Mouse (Mus musculus) stomach, postnatal 0 days (tissue): Measurements from ENCODE around the gene Ubqln4. TPM values are rescaled to one million over a fixed set of nuclear protein-coding genes. Genes with fewer than 3 reads are reported as not detected.

ENCODE experiments used
- ATAC-seq: fragments of 200-750 bp; cut with Nextera tagmentation; 2 replicates; pipeline ENCODE4 v1.8.0; 2017; ENCODE audit not compliant: low FRiP score, low TSS enrichment
- DNase-seq: peaks from one replicate; pipeline ENCODE4 v3.0.0-alpha.2; 2016; ENCODE audit warnings: low spot score
- H3K27ac ChIP-seq: fragments of 300-500 bp; sonication (generic); replicated peaks from 2 replicates; pipeline ENCODE4 v1.5.1; 2014; ENCODE audit warnings: mild to moderate bottlenecking, control low read depth
- H3K27me3 ChIP-seq: fragments of 300-500 bp; sonication (generic); 2 replicates; pipeline ENCODE4 v1.6.1; 2014; ENCODE audit warnings: low read length; ENCODE audit not compliant: control insufficient read depth, insufficient read depth
- H3K36me3 ChIP-seq: fragments of 300-500 bp; sonication (generic); 2 replicates; pipeline ENCODE4 v1.6.1; 2014; ENCODE audit warnings: low read length, mixed read lengths; ENCODE audit not compliant: control insufficient read depth, insufficient read depth
- H3K4me1 ChIP-seq: fragments of 300-500 bp; sonication (generic); replicated peaks from 2 replicates; pipeline ENCODE4 v1.6.1; 2014; ENCODE audit warnings: antibody characterized with exemption; ENCODE audit not compliant: control insufficient read depth, insufficient read depth
- H3K4me2 ChIP-seq: fragments of 300-500 bp; sonication (generic); replicated peaks from 2 replicates; pipeline ENCODE4 v1.6.1; 2014; ENCODE audit warnings: low read depth, mild to moderate bottlenecking, control low read depth, moderate library complexity
- H3K4me3 ChIP-seq: fragments of 300-500 bp; sonication (generic); 2 replicates; pipeline ENCODE4 v1.5.1; 2014; ENCODE audit warnings: low read depth, low read length, control low read depth
- H3K9ac ChIP-seq: fragments of 300-500 bp; sonication (generic); 2 replicates; pipeline ENCODE4 v1.6.1; 2014; ENCODE audit warnings: mild to moderate bottlenecking, low read length, control low read depth, mixed read lengths
- H3K9me3 ChIP-seq: fragments of 300-500 bp; sonication (generic); 2 replicates; pipeline ENCODE4 v1.6.1; 2016; ENCODE audit warnings: low read length; ENCODE audit not compliant: control insufficient read depth
- CTCF ChIP-seq: IDR thresholded peaks from 2 replicates; pipeline ENCODE4 v1.5.1; 2016; ENCODE audit warnings: antibody characterized with exemption, low read depth, mild to moderate bottlenecking, moderate library complexity
- EP300 ChIP-seq: optimal IDR thresholded peaks from 2 replicates; pipeline ENCODE3; 2016; ENCODE audit warnings: antibody characterized with exemption
- WGBS: fragments of 180-500 bp; shearing (Covaris S2); extraction: QIAGEN DNeasy Blood & Tissue Kit; methylation state at CpG from one replicate; pipeline ENCODE4 v1.1.7; 2014; 5-methylcytosine and 5-hydroxymethylcytosine counted together
- polyA plus RNA-seq: library from polyadenylated mRNA; unstranded; fragments of >200 nt; fragmentation: Nextera tagmentation; extraction: Ambion mirVana; gene quantifications from 2 replicates; pipeline ENCODE4 v1.2.1, GENCODE M21; 2015

The Ubqln4 gene
- polyA plus RNA-seq, 1 experiment from 2014 or later: 19.5 TPM

- H3K4me3 ChIP-seq: peak overlapping the region; percentile 36
- peak overlapping the region; percentile 52 for H3K9ac ChIP-seq
- peak overlapping the region; percentile 58 for H3K4me2 ChIP-seq
- H3K9me3 ChIP-seq: no peaks in the 10 kb centered on the region
- no peaks in the 10 kb centered on the region for H3K27me3 ChIP-seq
- H3K36me3 ChIP-seq: 0 out of 2 replicates have a peak, but pooled peaks cover 4% of the 10 kb centered on the region
- peaks cover 13% of the 10 kb centered on the region; the same call in 1 of the 2 replicates for H3K4me1 ChIP-seq
- TF ChIP-seq CTCF: no peak; the same call in 1 of the 2 replicates
- TF ChIP-seq EP300: no peak
- 12% methylated on average over 63 of the region's 64 CpGs for WGBS
- peak overlapping the region; percentile 30; the same call in 1 of the 2 replicates for H3K27ac ChIP-seq
- DNase-seq: peak; percentile 84
- ATAC-seq: peak; percentile 78
Measured at GRCm38 (mm10) chr3:88536103-88536930, 17.2 kb upstream of the Ubqln4 start.

GRCm38 (mm10) chr3:88537146-88537545 is 16.4 kb upstream of the Ubqln4 start:
- peak overlapping the region; percentile 30; the same call in 1 of the 2 replicates for H3K27ac ChIP-seq
- no peak overlapping the region; the same call in 1 of the 2 replicates for H3K4me3 ChIP-seq
- peaks cover 13% of the 10 kb centered on the region; the same call in 1 of the 2 replicates for H3K4me1 ChIP-seq
- no peaks in the 10 kb centered on the region for H3K9me3 ChIP-seq
- DNase-seq (no peak), ATAC-seq (peak; percentile 1; the same call in 1 of the 2 replicates)
- 70% methylated on average over 6 of the region's 6 CpGs for WGBS
- peak overlapping the region; percentile 58 for H3K4me2 ChIP-seq
- peak overlapping the region; percentile 52; the same call in 1 of the 2 replicates for H3K9ac ChIP-seq
- peaks cover 4% of the 10 kb centered on the region; the same call in 1 of the 2 replicates for H3K36me3 ChIP-seq
- no peaks in the 10 kb centered on the region for H3K27me3 ChIP-seq
- no peak for TF ChIP-seq CTCF
- TF ChIP-seq EP300: no peak

GRCm38 (mm10) chr3:88538271-88539145 is 15.1 kb upstream of the Ubqln4 start:
- TF ChIP-seq EP300: no peak
- TF ChIP-seq CTCF: no peak
- H3K4me1 ChIP-seq: peaks cover 13% of the 10 kb centered on the region; the same call in 1 of the 2 replicates
- H3K27ac ChIP-seq: no peak overlapping the region
- no peak overlapping the region for H3K9ac ChIP-seq
- no peak overlapping the region for H3K4me3 ChIP-seq
- 64% methylated on average over 9 of the region's 9 CpGs for WGBS
- H3K9me3 ChIP-seq: no peaks in the 10 kb centered on the region
- DNase-seq (no peak), ATAC-seq (no peak)
- H3K36me3 ChIP-seq: peaks cover 4% of the 10 kb centered on the region; the same call in 1 of the 2 replicates
- H3K4me2 ChIP-seq: no peak overlapping the region
- no peaks in the 10 kb centered on the region for H3K27me3 ChIP-seq

GRCm38 (mm10) chr3:88539397-88539796 is 14.2 kb upstream of the Ubqln4 start:
- Histone ChIP-seq H3K36me3 (peaks cover 4% of the 10 kb centered on the region; the same call in 1 of the 2 replicates), H3K27ac (no peak overlapping the region), H3K4me3 (no peak overlapping the region), H3K9me3 (no peaks in the 10 kb centered on the region), H3K4me2 (no peak overlapping the region), H3K27me3 (no peaks in the 10 kb centered on the region), H3K4me1 (peaks cover 11% of the 10 kb centered on the region; the same call in 1 of the 2 replicates), H3K9ac (peak overlapping the region; percentile 31; the same call in 1 of the 2 replicates)
- no peak for TF ChIP-seq EP300
- no peak for TF ChIP-seq CTCF
- 38% methylated on average over 3 of the region's 3 CpGs for WGBS
- DNase-seq (no peak), ATAC-seq (no peak)

GRCm38 (mm10) chr3:88540085-88540484 is 13.5 kb upstream of the Ubqln4 start:
- DNase-seq (no peak), ATAC-seq (no peak)
- H3K36me3 ChIP-seq: peaks cover 4% of the 10 kb centered on the region; the same call in 1 of the 2 replicates
- TF ChIP-seq EP300: no peak
- peak; percentile 10; the same call in 1 of the 2 replicates for TF ChIP-seq CTCF
- no peak overlapping the region for H3K9ac ChIP-seq
- H3K27me3 ChIP-seq: no peaks in the 10 kb centered on the region
- peaks cover 11% of the 10 kb centered on the region; the same call in 1 of the 2 replicates for H3K4me1 ChIP-seq
- H3K4me2 ChIP-seq: no peak overlapping the region
- H3K4me3 ChIP-seq: no peak overlapping the region
- no peaks in the 10 kb centered on the region for H3K9me3 ChIP-seq
- H3K27ac ChIP-seq: no peak overlapping the region
- 70% methylated on average over 5 of the region's 5 CpGs for WGBS
